Mouse (Mus musculus): ENCODE data around the gene Vmn1r143.
"Not testable (repeated sequence)": the region's sequence is repeated elsewhere in the genome, so short reads cannot be mapped to it uniquely, and the experiment has no call there.

Gene Vmn1r143

DNA sequence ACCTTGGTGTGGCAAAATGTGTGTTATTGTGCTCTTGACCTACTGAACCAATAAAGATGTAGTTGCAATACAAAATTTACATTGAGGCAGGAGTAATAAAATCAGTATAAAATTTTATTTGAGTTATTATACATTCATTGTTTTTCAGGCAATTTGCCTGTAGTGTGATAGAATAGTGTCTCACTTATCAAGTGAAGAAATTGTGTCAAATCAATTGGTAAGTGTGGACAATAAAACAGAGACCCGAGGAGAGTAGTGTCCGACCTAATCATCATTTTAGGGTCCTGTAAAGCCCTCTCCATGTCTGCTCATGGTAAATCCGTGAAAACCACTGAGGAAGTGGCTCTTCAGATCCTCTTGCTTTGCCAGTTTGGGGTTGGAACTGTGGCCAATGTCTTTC is at the start of gene Vmn1r143:
Vmn1r143 (plus strand) TSS at position 301 of the 400 bp plus-strand sequence.
- DNase-seq (ENCODE audit: low read depth, low spot score): not testable (repeated sequence)

DNA sequence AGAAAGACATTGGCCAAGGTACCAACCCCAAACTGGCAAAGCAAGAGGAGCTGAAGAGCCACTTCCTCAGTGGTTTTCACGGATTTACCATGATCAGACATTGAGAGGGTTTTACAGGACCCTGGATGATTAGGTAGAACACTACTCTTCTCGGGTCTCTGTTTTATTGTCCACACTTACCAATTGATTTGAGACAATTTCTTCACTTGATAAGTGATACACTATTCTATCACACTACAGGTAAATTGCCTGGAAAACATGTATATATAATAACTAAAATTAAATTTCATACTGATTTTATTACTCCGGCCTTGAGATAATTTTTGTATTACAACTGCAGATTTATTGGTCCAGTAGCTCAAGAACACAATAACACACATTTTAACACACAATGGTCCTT is 25.2 kb upstream of the Vmn1r143 start, which contains the start of gene Vmn1r142:
Vmn1r142 (minus strand) TSS at position 101 of the 400 bp plus-strand sequence.
- not testable (repeated sequence) for DNase-seq (ENCODE audit: low read depth, low spot score)

DNA sequence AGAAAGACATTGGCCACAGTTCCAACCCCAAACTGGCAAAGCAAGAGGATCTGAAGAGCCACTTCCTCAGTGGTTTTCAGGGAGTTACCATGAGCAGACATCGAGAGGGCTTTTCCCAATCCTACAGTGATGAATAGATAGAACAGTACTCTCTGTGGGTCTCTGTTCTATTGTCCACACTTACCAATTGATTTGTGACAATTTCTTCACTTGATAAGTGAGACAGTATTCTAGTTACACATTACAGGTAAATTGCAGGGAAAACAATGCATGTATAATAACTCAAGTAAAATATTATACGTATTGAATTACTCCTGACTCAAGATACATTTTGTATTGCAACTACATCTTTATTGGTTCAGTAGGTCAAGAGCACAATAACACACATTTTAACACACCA is 12.0 kb downstream of the Vmn1r143 start, which contains the start of gene Gm8653:
Gm8653 (minus strand) TSS at position 101 of the 400 bp plus-strand sequence.
- not testable (repeated sequence) for DNase-seq (ENCODE audit: low read depth, low spot score)

DNA sequence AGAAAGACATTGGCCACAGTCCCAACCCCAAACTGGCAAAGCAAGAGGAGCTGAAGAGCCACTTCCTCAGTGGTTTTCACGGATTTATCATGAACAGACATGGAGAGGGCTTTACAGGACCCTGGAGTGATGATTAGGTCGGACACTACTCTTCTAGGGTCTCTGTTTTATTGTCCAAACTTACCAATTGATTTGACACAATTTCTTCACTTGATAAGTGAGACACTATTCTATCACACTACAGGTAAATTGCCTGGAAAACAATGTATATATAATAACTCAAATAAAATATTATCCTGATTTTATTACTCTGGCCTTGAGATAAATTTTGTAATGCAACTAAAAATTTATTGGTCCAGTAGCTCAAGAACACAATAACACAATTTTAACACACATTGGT is 40.2 kb downstream of the Vmn1r143 start, which contains the start of gene Gm8453:
Gm8453 (minus strand) TSS at position 101 of the 400 bp plus-strand sequence.
- DNase-seq (ENCODE audit: low read depth, low spot score): not testable (repeated sequence)
